Mouse (Mus musculus) liver, adult 10 weeks (tissue): Measurements from ENCODE around the gene Slc18a2. TPM values are rescaled to one million over a fixed set of nuclear protein-coding genes. Genes with fewer than 3 reads are reported as not detected.

Source experiments
- polyA plus RNA-seq: library from polyadenylated mRNA; stranded (reverse); fragments of 350-450 nt; fragmentation: Illumina TruSeq; extraction: RNeasy Lipid Tissue Mini Kit (QIAGEN cat#74804); gene quantifications from one replicate; pipeline ENCODE4 v1.2.3, GENCODE M21; 2014; ENCODE audit warnings: low read depth, low replicate concordance

The Slc18a2 gene
- polyA plus RNA-seq = 0.29 TPM

DNA sequence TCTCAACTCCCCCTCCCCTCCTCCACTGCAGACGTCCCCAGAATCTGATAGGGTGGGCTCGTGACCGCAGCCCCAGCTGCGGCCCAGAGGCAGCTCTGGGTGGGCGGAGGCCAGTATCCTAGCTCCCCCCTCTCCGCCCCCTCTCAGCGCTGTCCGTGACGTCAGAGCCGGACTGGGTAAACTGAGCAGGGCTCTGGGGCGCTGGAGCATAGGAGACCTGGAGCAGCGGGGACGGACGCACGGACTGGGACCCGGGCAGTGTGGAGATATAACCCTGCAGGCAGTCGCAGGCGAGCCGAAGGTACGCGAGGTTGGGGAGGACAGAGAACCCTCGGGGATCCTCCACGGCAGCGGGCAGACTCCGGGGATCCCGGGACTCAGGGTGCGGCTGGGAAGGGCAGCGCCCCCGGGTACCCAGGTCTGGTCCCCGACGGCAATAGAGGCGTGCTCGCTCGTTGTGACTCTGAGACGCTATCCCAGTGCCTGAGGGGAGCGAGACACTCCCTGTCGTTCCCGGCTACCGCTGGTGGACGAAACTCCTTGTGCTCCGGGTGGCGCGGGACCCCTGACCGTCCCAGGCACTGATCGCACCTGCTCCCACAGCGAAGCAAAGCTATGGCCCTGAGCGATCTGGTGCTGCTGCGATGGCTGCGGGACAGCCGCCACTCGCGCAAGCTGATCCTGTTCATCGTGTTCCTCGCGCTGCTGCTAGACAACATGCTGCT lies at the start of gene Slc18a2:
TSS of gene Slc18a2 (plus strand) at position 179 of the 725 bp plus-strand sequence.

DNA sequence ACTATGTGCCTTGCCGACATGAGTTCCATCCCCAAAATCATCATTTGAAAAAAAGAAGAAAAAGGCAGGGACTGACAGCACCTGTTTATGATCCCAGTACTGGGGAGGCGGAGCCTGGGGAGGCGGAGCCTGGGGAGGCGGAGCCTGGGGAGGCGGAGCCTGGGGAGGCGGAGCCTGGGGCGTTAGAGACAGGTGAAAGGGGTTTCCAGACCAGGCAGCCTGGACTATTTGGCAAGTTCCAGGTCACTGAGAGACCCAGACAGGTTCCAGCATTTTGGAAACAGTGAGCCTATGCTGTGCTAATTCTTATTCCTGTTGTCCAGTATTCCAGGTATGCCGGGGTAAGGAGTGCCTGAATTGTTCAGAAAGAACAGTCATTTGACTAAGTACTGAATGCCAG lies 41.7 kb upstream of the Slc18a2 start, which contains the start of gene Kcnk18:
TSS of gene Kcnk18 (plus strand) at position 224 of the 400 bp plus-strand sequence.

DNA sequence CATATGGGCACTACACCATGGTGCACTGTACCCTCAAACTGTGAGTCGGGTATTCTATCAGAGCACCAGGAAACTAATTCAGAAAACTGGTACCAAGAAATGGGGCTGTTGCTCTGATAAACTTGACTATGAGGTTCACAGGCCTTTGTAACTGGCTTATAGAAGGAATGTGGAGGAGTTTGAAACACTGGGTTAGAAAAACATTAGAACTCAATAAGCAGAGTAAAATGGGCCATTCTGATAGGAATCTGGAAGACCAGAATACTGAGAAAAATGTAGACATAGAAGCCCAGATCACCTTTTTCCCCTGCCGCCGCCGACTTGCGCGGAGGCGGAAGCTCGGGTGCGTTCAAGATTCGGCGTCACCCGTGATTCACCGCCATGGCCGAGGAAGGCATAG lies 61.3 kb downstream of the Slc18a2 start, which contains the start of gene Rps12-ps3:
TSS of gene Rps12-ps3 (plus strand) at position 301 of the 400 bp plus-strand sequence.

Other genes with a start within 250 kb of the Slc18a2 start
- 30.6 TPM for gene Shtn1, start 184.8 kb upstream of the Slc18a2 start, polyA plus RNA-seq
- gene Vax1, start 90.8 kb upstream of the Slc18a2 start, polyA plus RNA-seq = not detected
- not detected for gene Kcnk18, start 41.7 kb upstream of the Slc18a2 start, polyA plus RNA-seq
- not detected for gene Rps12-ps3, start 61.4 kb downstream of the Slc18a2 start, polyA plus RNA-seq
- 25.0 TPM for gene Pdzd8, start 84.9 kb downstream of the Slc18a2 start, polyA plus RNA-seq
- not detected for gene Emx2, start 197.5 kb downstream of the Slc18a2 start, polyA plus RNA-seq